Mouse (Mus musculus): ENCODE measurements around the gene Pik3ca.

- TF ChIP-seq POLR2AphosphoS2 (IDR thresholded peaks at IDR 0.05; ENCODE audit: insufficient read length, low read depth) = peak; percentile 53
- TF ChIP-seq TCF12 (IDR thresholded peaks at IDR 0.05; ENCODE audit: insufficient read depth, poor library complexity, severe bottlenecking) = no peak
Observed at GRCm38 (mm10) chr3:32472191-32472900, 74.9 kb downstream of the Pik3ca start.
